Mouse (Mus musculus): Measurements from ENCODE around the gene Ube2v1.

Ube2v1 gene

GRCm38 (mm10) chr2:167668426-167668825 is 36.5 kb upstream of the Ube2v1 start:
- TF ChIP-seq CTCF (conservative IDR thresholded peaks at IDR 0.05; ENCODE audit: low read length) (no peak), NANOG (IDR thresholded peaks at IDR 0.05; ENCODE audit: borderline replicate concordance, low read length) (no peak), POU5F1 (IDR thresholded peaks at IDR 0.05; ENCODE audit: borderline replicate concordance, low read length) (no peak)
- H3K27me3 ChIP-seq (ENCODE audit: insufficient read depth, low read length), result peaks cover 17% of the 10 kb centered on the region
- H3K9me3 ChIP-seq (ENCODE audit: low read length), result no peaks in the 10 kb centered on the region
- no peak overlapping the region for H3K4me3 ChIP-seq (replicated peaks; ENCODE audit: low read length)
- H3K4me1 ChIP-seq (replicated peaks; ENCODE audit: low read depth, low read length), result peaks cover 20% of the 10 kb centered on the region
- H3K36me3 ChIP-seq (ENCODE audit: insufficient read depth, low read length), result no peaks in the 10 kb centered on the region

GRCm38 (mm10) chr2:167665972-167666713 is 34.2 kb upstream of the Ube2v1 start:
- Histone ChIP-seq H3K27me3 (ENCODE audit: insufficient read depth, low read length) (peaks cover 34% of the 10 kb centered on the region), H3K36me3 (ENCODE audit: insufficient read depth, low read length) (no peaks in the 10 kb centered on the region), H3K4me3 (replicated peaks; ENCODE audit: low read length) (no peak overlapping the region), H3K4me1 (replicated peaks; ENCODE audit: low read depth, low read length) (peaks cover 14% of the 10 kb centered on the region), H3K9me3 (ENCODE audit: low read length) (no peaks in the 10 kb centered on the region)
- TF ChIP-seq POU5F1 (IDR thresholded peaks at IDR 0.05; ENCODE audit: borderline replicate concordance, low read length) (no peak), CTCF (conservative IDR thresholded peaks at IDR 0.05; ENCODE audit: low read length) (no peak), NANOG (IDR thresholded peaks at IDR 0.05; ENCODE audit: borderline replicate concordance, low read length) (no peak)

DNA sequence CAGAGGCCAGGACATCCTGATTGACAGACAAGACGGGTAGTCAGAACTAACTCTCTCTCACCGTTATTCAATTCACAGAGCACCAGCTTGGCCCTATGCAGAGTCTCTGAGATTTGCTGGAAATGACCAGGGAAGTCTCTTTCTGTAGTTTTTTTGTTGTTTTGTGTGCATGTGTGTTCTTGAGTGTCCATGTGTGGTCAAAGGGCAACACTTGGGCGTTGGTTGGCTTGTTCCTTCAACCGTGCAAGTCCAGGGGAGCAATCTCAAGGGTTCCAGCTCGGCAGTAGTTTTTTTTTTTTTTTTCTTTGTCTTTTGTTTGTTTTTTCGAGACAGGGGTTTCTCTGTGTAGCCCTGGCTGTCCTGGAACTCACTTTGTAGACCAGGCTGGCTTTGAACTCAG is 30.8 kb upstream of the Ube2v1 start:
- Histone ChIP-seq H3K27me3 (ENCODE audit: insufficient read depth, low read length) (peaks cover 33% of the 10 kb centered on the region), H3K4me1 (replicated peaks; ENCODE audit: low read depth, low read length) (peaks cover 39% of the 10 kb centered on the region), H3K4me3 (replicated peaks; ENCODE audit: low read length) (no peak overlapping the region), H3K36me3 (ENCODE audit: insufficient read depth, low read length) (peaks cover 16% of the 10 kb centered on the region), H3K9me3 (ENCODE audit: low read length) (no peaks in the 10 kb centered on the region)
- no peak for TF ChIP-seq POU5F1 (IDR thresholded peaks at IDR 0.05; ENCODE audit: borderline replicate concordance, low read length)
- no peak for TF ChIP-seq NANOG (IDR thresholded peaks at IDR 0.05; ENCODE audit: borderline replicate concordance, low read length)
- TF ChIP-seq CTCF (conservative IDR thresholded peaks at IDR 0.05; ENCODE audit: low read length), result no peak

DNA sequence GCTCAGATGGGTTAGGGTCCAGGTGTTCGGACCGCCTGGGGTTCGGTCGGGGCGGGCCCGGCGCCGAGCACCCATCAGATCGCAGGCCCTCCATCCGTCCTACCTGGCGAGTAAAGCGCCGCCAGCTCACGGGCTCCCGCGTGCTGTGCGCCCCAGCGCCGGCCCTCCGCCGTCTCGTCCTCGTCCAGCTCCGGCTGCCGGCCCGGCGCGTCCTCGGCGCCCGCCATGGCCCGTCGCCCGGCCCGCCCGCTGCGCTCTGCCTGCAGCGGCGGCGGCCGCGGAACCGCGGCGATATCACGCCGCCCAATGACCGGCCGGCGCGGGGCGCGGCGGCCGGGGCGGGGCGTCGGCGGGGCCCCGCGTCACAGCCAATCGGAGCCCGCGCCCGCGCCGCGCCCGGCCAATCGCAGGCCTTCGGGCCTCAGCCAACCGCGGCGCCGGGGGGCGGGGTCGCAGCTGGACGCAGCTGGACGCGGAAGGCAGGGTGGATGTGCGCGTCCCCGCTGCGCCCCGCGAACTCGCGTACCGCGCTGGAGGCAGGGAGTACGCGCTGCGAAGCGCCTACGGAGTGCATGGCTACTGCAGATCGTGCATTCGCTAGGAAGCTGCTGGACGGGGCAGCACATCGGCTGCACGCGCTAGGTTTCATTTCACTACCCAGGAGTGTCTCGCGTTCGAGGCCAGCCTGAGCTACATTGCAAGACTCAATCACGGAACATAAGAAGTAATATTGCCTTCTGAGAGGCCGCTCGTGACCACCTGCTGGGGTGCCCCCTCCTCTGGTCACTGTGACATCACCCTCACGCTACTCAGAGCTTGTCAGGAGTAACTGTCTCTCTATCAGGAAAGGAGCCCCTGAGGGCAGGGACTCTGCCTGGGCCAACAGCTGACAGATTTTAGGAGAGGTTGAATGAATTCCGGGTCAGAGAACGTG is 29.6 kb upstream of the Ube2v1 start, which contains the start of gene Gm20431:
TSS of gene Gm20431 (minus strand) at position 227 of the 934 bp plus-strand sequence.
- peaks cover 30% of the 10 kb centered on the region for H3K27me3 ChIP-seq (ENCODE audit: insufficient read depth, low read length)
- H3K9me3 ChIP-seq (ENCODE audit: low read length), result no peaks in the 10 kb centered on the region
- TF ChIP-seq CTCF (conservative IDR thresholded peaks at IDR 0.05; ENCODE audit: low read length), result no peak
- TF ChIP-seq POU5F1 (IDR thresholded peaks at IDR 0.05; ENCODE audit: borderline replicate concordance, low read length), result no peak
- no peak for TF ChIP-seq NANOG (IDR thresholded peaks at IDR 0.05; ENCODE audit: borderline replicate concordance, low read length)

GRCm38 (mm10) chr2:167660611-167660971 is 28.7 kb upstream of the Ube2v1 start:
- TF ChIP-seq POU5F1 (IDR thresholded peaks at IDR 0.05; ENCODE audit: borderline replicate concordance, low read length) (no peak), CTCF (conservative IDR thresholded peaks at IDR 0.05; ENCODE audit: low read length) (no peak)
- H3K4me1 ChIP-seq (replicated peaks; ENCODE audit: low read depth, low read length), result peaks cover 47% of the 10 kb centered on the region

More for the DNA sequence above, 29.6 kb upstream of the Ube2v1 start, which contains the start of gene Gm20431:
- H3K4me3 ChIP-seq (replicated peaks; ENCODE audit: low read length), result peak within 1 kb of the TSS; percentile 89
- H3K4me1 ChIP-seq (replicated peaks; ENCODE audit: low read depth, low read length), result peaks cover 45% of the 10 kb centered on the region
- H3K36me3 ChIP-seq (ENCODE audit: insufficient read depth, low read length), result peaks cover 25% of the 10 kb centered on the region

DNA sequence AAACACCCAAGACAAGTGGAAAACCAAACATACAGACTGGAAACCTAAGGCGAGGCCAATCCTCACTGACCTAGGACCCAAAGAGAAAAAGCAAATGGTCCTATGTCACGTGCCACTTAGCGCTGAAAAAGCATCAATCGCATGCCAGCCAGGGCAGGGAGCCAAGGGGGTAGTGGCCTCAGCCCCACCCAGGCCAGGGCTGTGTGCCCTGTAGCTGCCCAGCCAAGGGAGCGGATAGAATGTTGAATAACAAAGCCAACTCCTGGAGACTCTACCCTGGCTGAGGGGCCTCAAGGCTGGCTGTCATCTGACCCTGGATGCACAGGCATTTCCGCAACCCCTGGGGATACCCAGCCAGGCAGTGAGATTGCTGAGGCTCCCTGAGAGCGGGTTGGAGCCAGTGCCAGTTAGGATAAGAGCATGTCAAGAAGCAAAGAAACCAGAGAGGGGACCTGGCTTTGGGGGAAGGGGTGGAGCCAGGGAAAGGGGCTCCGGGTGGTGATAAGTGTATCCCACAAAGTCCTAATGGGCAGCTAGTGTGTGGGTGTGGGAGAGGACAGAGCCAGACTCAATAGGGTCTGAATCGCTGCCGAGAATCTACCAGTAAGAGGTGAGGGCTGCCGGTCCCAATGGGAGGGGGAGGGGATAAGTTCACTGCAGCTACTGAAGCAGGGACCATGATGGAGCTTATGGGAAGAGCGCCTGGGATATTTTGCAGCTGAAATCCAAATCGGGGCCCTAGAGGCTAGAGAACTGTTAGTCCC is 28.1 kb upstream of the Ube2v1 start:
- H3K36me3 ChIP-seq (ENCODE audit: insufficient read depth, low read length), result peaks cover 26% of the 10 kb centered on the region
- H3K9me3 ChIP-seq (ENCODE audit: low read length), result no peaks in the 10 kb centered on the region
- TF ChIP-seq CTCF (conservative IDR thresholded peaks at IDR 0.05; ENCODE audit: low read length) (no peak), NANOG (IDR thresholded peaks at IDR 0.05; ENCODE audit: borderline replicate concordance, low read length) (no peak), POU5F1 (IDR thresholded peaks at IDR 0.05; ENCODE audit: borderline replicate concordance, low read length) (no peak)
- peak overlapping the region; percentile 89 for H3K4me3 ChIP-seq (replicated peaks; ENCODE audit: low read length)
- peaks cover 28% of the 10 kb centered on the region for H3K27me3 ChIP-seq (ENCODE audit: insufficient read depth, low read length)
- peaks cover 47% of the 10 kb centered on the region for H3K4me1 ChIP-seq (replicated peaks; ENCODE audit: low read depth, low read length)

More at GRCm38 (mm10) chr2:167660611-167660971, 28.7 kb upstream of the Ube2v1 start:
- peaks cover 28% of the 10 kb centered on the region for H3K27me3 ChIP-seq (ENCODE audit: insufficient read depth, low read length)
- H3K9me3 ChIP-seq (ENCODE audit: low read length), result no peaks in the 10 kb centered on the region
- peak overlapping the region; percentile 89 for H3K4me3 ChIP-seq (replicated peaks; ENCODE audit: low read length)
- peaks cover 25% of the 10 kb centered on the region for H3K36me3 ChIP-seq (ENCODE audit: insufficient read depth, low read length)

- peaks cover 33% of the 10 kb centered on the region for H3K36me3 ChIP-seq (ENCODE audit: insufficient read depth, low read length)
- H3K4me1 ChIP-seq (replicated peaks; ENCODE audit: low read depth, low read length), result peaks cover 47% of the 10 kb centered on the region
- TF ChIP-seq CTCF (conservative IDR thresholded peaks at IDR 0.05; ENCODE audit: low read length) (no peak), NANOG (IDR thresholded peaks at IDR 0.05; ENCODE audit: borderline replicate concordance, low read length) (no peak), POU5F1 (IDR thresholded peaks at IDR 0.05; ENCODE audit: borderline replicate concordance, low read length) (no peak)
- H3K4me3 ChIP-seq (replicated peaks; ENCODE audit: low read length), result peak overlapping the region; percentile 89
- peaks cover 24% of the 10 kb centered on the region for H3K27me3 ChIP-seq (ENCODE audit: insufficient read depth, low read length)
- no peaks in the 10 kb centered on the region for H3K9me3 ChIP-seq (ENCODE audit: low read length)
Measured at GRCm38 (mm10) chr2:167659177-167659846, 27.4 kb upstream of the Ube2v1 start.

Measured in E14TG2a.4 (cell line).